Mouse (Mus musculus) ES-Bruce4 (cell line): Measurements from ENCODE around the gene Sdc4.

Experiments
- CTCF ChIP-seq: IDR thresholded peaks from one replicate; pipeline ENCODE4 v1.8.1; 2011; ENCODE audit warnings: low read depth, low read length
- POLR2A ChIP-seq: IDR thresholded peaks from one replicate; pipeline ENCODE4 v1.8.1; 2011; ENCODE audit warnings: low read length; ENCODE audit not compliant: insufficient read depth

DNA sequence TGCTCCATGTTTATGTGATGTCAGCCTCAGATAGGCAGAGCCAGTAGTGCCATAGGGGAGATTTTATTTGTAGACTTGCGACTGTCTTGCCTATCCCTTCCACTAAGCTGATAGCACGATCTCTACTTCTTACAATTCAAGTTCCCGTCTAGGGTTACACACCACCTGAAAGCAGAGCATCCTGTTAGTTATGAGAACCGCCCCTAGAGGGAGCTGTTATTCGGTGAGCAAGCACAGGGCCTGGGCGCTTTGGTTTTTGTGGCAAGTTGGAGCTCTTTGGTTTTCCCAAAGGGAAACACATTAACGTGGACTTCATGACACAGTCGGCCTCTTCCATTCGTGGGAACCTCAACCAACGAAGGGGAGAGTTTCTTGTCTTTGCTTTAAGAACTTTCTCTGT, 26.6 kb upstream of the Sdc4 start:
- TF ChIP-seq CTCF: peak; percentile 61
- no peak for TF ChIP-seq POLR2A
